Mouse (Mus musculus): Measurements from ENCODE around the gene Taok3. TPM values are rescaled to one million over a fixed set of nuclear protein-coding genes. Genes with fewer than 3 reads are reported as not detected.
A peak's percentile ranks its signal among the peaks of the same experiment; 100 is the strongest.

Taok3 gene
- polyA plus RNA-seq, 1 experiment, result 11.1 TPM

DNA sequence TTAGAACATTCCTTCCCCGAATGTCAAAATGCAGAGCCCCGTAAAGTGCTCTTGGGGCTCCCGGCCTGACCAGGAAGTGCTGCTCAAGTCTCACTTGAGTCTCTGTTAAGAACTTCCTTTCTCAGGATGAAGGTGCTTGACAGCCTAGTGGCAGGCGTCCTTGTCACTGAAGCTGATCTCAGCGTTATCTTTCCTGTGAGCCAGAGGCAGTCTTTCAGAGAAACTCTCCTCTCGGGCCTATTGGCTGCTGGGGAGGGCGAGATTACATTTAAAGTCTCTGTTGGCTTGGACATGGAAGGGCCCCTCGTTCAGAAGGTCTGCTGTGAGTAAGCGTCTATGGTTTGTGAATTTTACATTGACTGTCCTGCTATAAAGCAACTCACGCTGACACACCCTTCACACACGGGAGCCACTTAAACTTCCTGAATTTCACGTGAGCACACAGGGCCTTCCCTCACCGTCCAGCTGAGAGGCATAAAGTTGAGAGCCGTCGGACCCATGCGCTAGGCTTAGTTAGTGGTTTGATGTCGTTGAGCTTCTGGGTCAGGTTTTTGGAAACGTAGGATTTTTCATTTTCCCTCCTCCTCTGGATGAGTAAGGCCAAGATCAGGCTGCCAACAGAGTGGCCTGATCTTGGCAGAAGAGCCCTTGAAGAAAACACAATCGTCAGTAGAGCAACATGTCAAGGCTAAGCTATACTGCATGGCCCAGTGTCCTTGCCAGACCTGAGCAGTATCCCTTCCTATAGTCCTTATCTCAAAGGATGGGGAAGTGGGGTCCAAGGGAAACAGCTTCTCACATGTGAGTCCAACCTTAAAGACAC is 14.3 kb downstream of the Taok3 start:
- no peak for TF ChIP-seq CTCF (conservative IDR thresholded peaks at IDR 0.05; ENCODE audit: insufficient read depth, insufficient read length, low read depth, low read length)
- TF ChIP-seq POLR2A (IDR thresholded peaks at IDR 0.05; ENCODE audit: low read depth, low read length), result no peak
- H3K27me3 ChIP-seq (replicated peaks; ENCODE audit: control insufficient read depth, insufficient read depth, low read length), result no peaks in the 10 kb centered on the region
- H3K36me3 ChIP-seq (ENCODE audit: control insufficient read depth, insufficient read depth, low read length), result no peaks in the 10 kb centered on the region
- no peak for DNase-seq
- no peak overlapping the region for H3K4me3 ChIP-seq (ENCODE audit: insufficient read depth, low read depth, low read length)
- H3K27ac ChIP-seq (ENCODE audit: insufficient read depth, low read depth, low read length), result no peak overlapping the region; the same call in 1 of the 2 replicates
- H3K4me1 ChIP-seq (ENCODE audit: control insufficient read depth, insufficient read depth, low read length), result peaks cover 9% of the 10 kb centered on the region; the same call in 1 of the 2 replicates
- WGBS, result 69% methylated on average over 19 of the region's 19 CpGs

DNA sequence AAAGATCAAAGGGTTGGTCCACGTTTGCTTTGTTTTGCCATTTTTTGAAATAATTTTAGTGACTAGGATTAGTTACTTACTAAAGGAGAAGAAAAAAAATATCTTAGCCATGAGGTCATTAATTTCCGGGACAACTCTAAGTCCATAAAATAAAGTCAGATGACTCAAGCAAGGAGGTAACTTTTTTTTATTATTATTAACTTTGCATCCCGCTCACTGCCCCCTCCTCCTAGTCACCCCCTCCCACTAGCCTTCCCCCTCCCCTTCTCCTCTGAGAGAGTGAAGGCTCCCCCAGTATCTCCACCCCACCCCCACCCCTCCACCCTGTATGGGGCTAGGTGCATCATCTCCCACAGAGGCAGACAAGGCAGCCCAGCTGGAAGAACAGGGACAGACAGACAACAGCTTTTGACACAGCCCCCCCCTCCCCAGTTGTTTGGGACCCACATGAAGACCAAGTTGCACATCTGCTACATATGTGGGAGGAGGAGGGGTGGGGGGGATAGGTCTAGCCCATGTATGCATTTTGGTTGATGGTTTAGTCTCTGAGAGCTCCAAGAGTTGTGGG is 15.0 kb downstream of the Taok3 start:
- no peak for TF ChIP-seq POLR2A (IDR thresholded peaks at IDR 0.05; ENCODE audit: low read depth, low read length)
- no peak for TF ChIP-seq CTCF (conservative IDR thresholded peaks at IDR 0.05; ENCODE audit: insufficient read depth, insufficient read length, low read depth, low read length)
- H3K4me1 ChIP-seq (ENCODE audit: control insufficient read depth, insufficient read depth, low read length), result peaks cover 9% of the 10 kb centered on the region; the same call in 1 of the 2 replicates
- DNase-seq, result no peak
- H3K36me3 ChIP-seq (ENCODE audit: control insufficient read depth, insufficient read depth, low read length), result no peaks in the 10 kb centered on the region
- H3K4me3 ChIP-seq (ENCODE audit: insufficient read depth, low read depth, low read length), result no peak overlapping the region
- no peaks in the 10 kb centered on the region for H3K27me3 ChIP-seq (replicated peaks; ENCODE audit: control insufficient read depth, insufficient read depth, low read length)
- WGBS, result 31% methylated on average over 3 of the region's 3 CpGs
- H3K27ac ChIP-seq (ENCODE audit: insufficient read depth, low read depth, low read length), result no peak overlapping the region; the same call in 1 of the 2 replicates

DNA sequence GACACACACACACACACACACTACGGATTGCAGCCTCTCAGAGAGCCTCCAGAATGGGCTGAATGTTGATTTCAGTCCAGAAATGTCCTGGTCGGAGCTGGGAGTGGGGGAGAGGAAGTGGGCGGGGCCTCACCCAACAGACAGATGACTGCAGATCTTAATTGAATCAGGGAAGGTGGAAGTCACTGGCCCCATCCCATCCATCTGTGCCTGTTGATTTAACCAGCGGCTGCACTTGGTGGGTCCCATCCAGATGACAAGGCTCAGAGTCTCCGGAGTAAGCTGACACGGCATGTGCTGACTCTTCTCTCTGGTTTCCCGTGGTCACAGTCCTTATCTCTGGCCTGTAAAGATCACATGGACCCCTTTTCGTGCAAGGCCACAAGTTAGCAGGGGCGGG is 15.9 kb downstream of the Taok3 start:
- peak overlapping the region; percentile 30; the same call in 1 of the 2 replicates for H3K27ac ChIP-seq (ENCODE audit: insufficient read depth, low read depth, low read length)
- WGBS, result 31% methylated on average over 9 of the region's 9 CpGs
- no peaks in the 10 kb centered on the region for H3K27me3 ChIP-seq (replicated peaks; ENCODE audit: control insufficient read depth, insufficient read depth, low read length)
- DNase-seq, result peak; percentile 58
- no peak overlapping the region for H3K4me3 ChIP-seq (ENCODE audit: insufficient read depth, low read depth, low read length)
- peaks cover 9% of the 10 kb centered on the region; the same call in 1 of the 2 replicates for H3K4me1 ChIP-seq (ENCODE audit: control insufficient read depth, insufficient read depth, low read length)
- no peaks in the 10 kb centered on the region for H3K36me3 ChIP-seq (ENCODE audit: control insufficient read depth, insufficient read depth, low read length)
- TF ChIP-seq POLR2A (IDR thresholded peaks at IDR 0.05; ENCODE audit: low read depth, low read length) (no peak), CTCF (conservative IDR thresholded peaks at IDR 0.05; ENCODE audit: insufficient read depth, insufficient read length, low read depth, low read length) (no peak)

DNA sequence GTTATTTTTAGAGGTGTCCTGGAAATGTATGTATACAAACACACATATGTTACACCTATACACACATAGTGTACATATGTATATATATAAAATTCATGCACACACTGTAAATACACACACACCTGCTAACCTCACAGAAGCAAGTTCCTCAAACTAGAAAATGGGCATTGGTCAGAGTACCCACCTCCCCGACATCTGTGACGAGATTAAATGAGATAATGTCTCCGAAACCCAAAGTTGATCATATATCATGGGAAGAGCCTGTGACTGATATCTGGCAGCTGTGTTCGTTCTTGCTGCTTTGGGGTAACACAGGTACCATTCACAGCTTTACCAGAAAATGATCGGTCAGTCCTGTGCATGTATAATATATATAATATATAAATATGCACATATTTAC is 16.6 kb downstream of the Taok3 start:
- H3K27me3 ChIP-seq (replicated peaks; ENCODE audit: control insufficient read depth, insufficient read depth, low read length), result no peaks in the 10 kb centered on the region
- no peak for DNase-seq
- peaks cover 9% of the 10 kb centered on the region; the same call in 1 of the 2 replicates for H3K4me1 ChIP-seq (ENCODE audit: control insufficient read depth, insufficient read depth, low read length)
- WGBS, result 91% methylated on average over 5 of the region's 5 CpGs
- no peaks in the 10 kb centered on the region for H3K36me3 ChIP-seq (ENCODE audit: control insufficient read depth, insufficient read depth, low read length)
- no peak overlapping the region for H3K27ac ChIP-seq (ENCODE audit: insufficient read depth, low read depth, low read length)
- TF ChIP-seq CTCF (conservative IDR thresholded peaks at IDR 0.05; ENCODE audit: insufficient read depth, insufficient read length, low read depth, low read length), result no peak
- no peak for TF ChIP-seq POLR2A (IDR thresholded peaks at IDR 0.05; ENCODE audit: low read depth, low read length)
- no peak overlapping the region for H3K4me3 ChIP-seq (ENCODE audit: insufficient read depth, low read depth, low read length)

DNA sequence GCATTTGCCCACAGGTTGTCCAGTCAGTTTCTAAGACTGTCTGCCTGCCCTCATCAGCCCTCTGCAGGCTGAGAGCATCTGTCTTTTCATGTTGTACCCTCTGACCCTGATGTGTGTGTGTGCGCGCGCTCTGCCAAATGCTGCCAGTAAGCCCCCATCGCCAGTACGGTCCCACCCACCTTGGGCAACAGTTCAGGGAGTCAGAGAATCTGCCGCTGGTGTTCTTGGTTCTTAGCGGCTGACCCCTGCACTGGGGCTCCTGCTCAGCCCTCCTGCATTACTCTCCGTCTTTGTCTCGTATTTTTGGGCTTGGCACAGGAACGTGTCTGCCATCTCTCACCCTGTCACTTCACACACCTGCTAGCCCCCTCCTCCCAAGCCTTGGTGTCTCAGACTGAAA is 17.1 kb downstream of the Taok3 start:
- Histone ChIP-seq H3K4me3 (ENCODE audit: insufficient read depth, low read depth, low read length) (no peak overlapping the region), H3K27ac (ENCODE audit: insufficient read depth, low read depth, low read length) (no peak overlapping the region), H3K4me1 (ENCODE audit: control insufficient read depth, insufficient read depth, low read length) (peaks cover 9% of the 10 kb centered on the region; the same call in 1 of the 2 replicates), H3K36me3 (ENCODE audit: control insufficient read depth, insufficient read depth, low read length) (no peaks in the 10 kb centered on the region), H3K27me3 (replicated peaks; ENCODE audit: control insufficient read depth, insufficient read depth, low read length) (no peaks in the 10 kb centered on the region)
- TF ChIP-seq CTCF (conservative IDR thresholded peaks at IDR 0.05; ENCODE audit: insufficient read depth, insufficient read length, low read depth, low read length) (no peak), POLR2A (IDR thresholded peaks at IDR 0.05; ENCODE audit: low read depth, low read length) (no peak)
- 38% methylated on average over 10 of the region's 10 CpGs for WGBS
- DNase-seq, result no peak

DNA sequence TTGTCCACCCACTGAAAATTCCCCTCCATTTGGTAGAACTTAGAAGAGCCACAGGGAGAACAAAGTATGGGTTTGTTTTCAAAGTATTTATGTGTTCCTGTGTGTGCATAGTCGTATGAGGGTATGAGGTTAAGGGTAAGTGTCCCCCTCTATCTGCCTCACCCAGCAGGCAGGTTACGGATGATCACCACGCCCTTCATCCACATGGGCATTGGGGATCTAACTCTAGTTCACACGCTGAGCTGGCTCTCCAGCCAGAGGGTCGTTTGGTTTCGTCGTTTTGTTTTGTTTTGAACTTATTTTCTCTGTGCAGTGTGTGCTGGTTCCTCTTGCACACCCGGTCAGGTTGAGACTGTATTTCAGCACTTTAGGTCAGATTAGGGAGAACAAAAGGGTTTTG is 17.7 kb downstream of the Taok3 start:
- TF ChIP-seq CTCF (conservative IDR thresholded peaks at IDR 0.05; ENCODE audit: insufficient read depth, insufficient read length, low read depth, low read length), result no peak
- no peak for TF ChIP-seq POLR2A (IDR thresholded peaks at IDR 0.05; ENCODE audit: low read depth, low read length)
- no peaks in the 10 kb centered on the region for H3K36me3 ChIP-seq (ENCODE audit: control insufficient read depth, insufficient read depth, low read length)
- peaks cover 9% of the 10 kb centered on the region; the same call in 1 of the 2 replicates for H3K4me1 ChIP-seq (ENCODE audit: control insufficient read depth, insufficient read depth, low read length)
- H3K4me3 ChIP-seq (ENCODE audit: insufficient read depth, low read depth, low read length), result no peak overlapping the region
- H3K27me3 ChIP-seq (replicated peaks; ENCODE audit: control insufficient read depth, insufficient read depth, low read length), result no peaks in the 10 kb centered on the region
- DNase-seq, result no peak
- H3K27ac ChIP-seq (ENCODE audit: insufficient read depth, low read depth, low read length), result no peak overlapping the region
- 56% methylated on average over 8 of the region's 8 CpGs for WGBS

Data from kidney, adult 2 months (tissue).